Mouse (Mus musculus) limb, embryonic 14.5 days (tissue): ENCODE measurements around the gene Angptl7. TPM values are rescaled to one million over a fixed set of nuclear protein-coding genes. Genes with fewer than 3 reads are reported as not detected.

Experiments
- ATAC-seq: fragments of 200-750 bp; cut with Nextera tagmentation; 2 replicates; pipeline ENCODE4 v1.8.0; 2017; ENCODE audit warnings: low read depth, moderate number of reproducible peaks, moderate TSS enrichment; ENCODE audit not compliant: low FRiP score
- DNase-seq: peaks from one replicate; pipeline ENCODE4 v3.0.0-alpha.2; 2015; ENCODE audit warnings: low spot score
- H3K27ac ChIP-seq: fragments of 300-500 bp; sonication (generic); replicated peaks from 2 replicates; pipeline ENCODE4 v1.5.1; 2014; ENCODE audit warnings: low read depth, mild to moderate bottlenecking, low read length, moderate library complexity, mixed read lengths
- H3K27me3 ChIP-seq: fragments of 300-500 bp; sonication (generic); 2 replicates; pipeline ENCODE4 v1.6.1; 2014; ENCODE audit warnings: low read length, mixed read lengths; ENCODE audit not compliant: control insufficient read depth, insufficient read depth
- H3K36me3 ChIP-seq: fragments of 300-500 bp; sonication (generic); 2 replicates; pipeline ENCODE4 v1.6.1; 2014; ENCODE audit warnings: mild to moderate bottlenecking, low read length, moderate library complexity, mixed read lengths; ENCODE audit not compliant: control insufficient read depth, insufficient read depth
- H3K4me1 ChIP-seq: fragments of 300-500 bp; sonication (generic); 2 replicates; pipeline ENCODE4 v1.6.1; 2014; ENCODE audit warnings: antibody characterized with exemption, low read length, mixed read lengths; ENCODE audit not compliant: control insufficient read depth, insufficient read depth
- H3K4me2 ChIP-seq: fragments of 300-500 bp; sonication (generic); replicated peaks from 2 replicates; pipeline ENCODE4 v1.6.1; 2014; ENCODE audit warnings: low read depth, mild to moderate bottlenecking, low read length, moderate library complexity; ENCODE audit not compliant: severe bottlenecking
- H3K4me3 ChIP-seq: fragments of 300-500 bp; sonication (generic); replicated peaks from 2 replicates; pipeline ENCODE4 v1.5.1; 2014; ENCODE audit warnings: low read length
- H3K9ac ChIP-seq: fragments of 300-500 bp; sonication (generic); 2 replicates; pipeline ENCODE4 v1.6.1; 2014; ENCODE audit warnings: mild to moderate bottlenecking, low read depth, low read length, moderate library complexity; ENCODE audit not compliant: severe bottlenecking
- H3K9me3 ChIP-seq: fragments of 300-500 bp; sonication (generic); 2 replicates; pipeline ENCODE4 v1.6.1; 2016; ENCODE audit warnings: low read length; ENCODE audit not compliant: control insufficient read depth
- POLR2A ChIP-seq: fragments of 200-500 bp; IDR thresholded peaks from 2 replicates; pipeline ENCODE4 v1.8.0; 2012; ENCODE audit warnings: inconsistent platforms, mild to moderate bottlenecking, moderate library complexity, borderline replicate concordance; ENCODE audit not compliant: insufficient read depth, insufficient read length; ENCODE audit errors: extremely low read depth
- WGBS: fragments of 180-500 bp; shearing (Covaris S2); extraction: QIAGEN DNeasy Blood & Tissue Kit; methylation state at CpG from one replicate; pipeline ENCODE4 v1.1.7; 2014; 5-methylcytosine and 5-hydroxymethylcytosine counted together
- polyA plus RNA-seq, 2 experiments: library from polyadenylated mRNA; depleted of rRNA in 1 of 2; stranded (reverse) in 1 of 2; unstranded in 1 of 2; fragments of >200 nt; fragmentation: Nextera tagmentation in 1 of 2; extraction: Ambion mirVana in 1 of 2; gene quantifications; 2 replicates each; pipeline versions ENCODE4 v1.2.1 to v1.2.3; 2012 to 2014

Angptl7 gene
- polyA plus RNA-seq, 2 experiments = 1.9 to 2.2 TPM

- TF ChIP-seq POLR2A = no peak
- Histone ChIP-seq H3K27ac (no peak overlapping the region), H3K4me3 (no peak overlapping the region), H3K27me3 (no peaks in the 10 kb centered on the region), H3K36me3 (peaks cover 78% of the 10 kb centered on the region), H3K4me1 (no peaks in the 10 kb centered on the region), H3K9me3 (no peaks in the 10 kb centered on the region), H3K4me2 (no peak overlapping the region), H3K9ac (0 out of 2 replicates have a peak overlapping the region, but pooled peaks have one; percentile 4)
- DNase-seq (no peak), ATAC-seq (no peak)
- WGBS = 37% methylated on average over 5 of the region's 5 CpGs
Observed at GRCm38 (mm10) chr4:148518235-148518795, 18.1 kb upstream of the Angptl7 start.

GRCm38 (mm10) chr4:148517809-148518208 lies 17.5 kb upstream of the Angptl7 start:
- WGBS = 50% methylated on average over 4 of the region's 4 CpGs
- no peak for TF ChIP-seq POLR2A
- Histone ChIP-seq H3K4me3 (no peak overlapping the region), H3K9me3 (no peaks in the 10 kb centered on the region), H3K36me3 (peaks cover 78% of the 10 kb centered on the region), H3K4me1 (no peaks in the 10 kb centered on the region), H3K9ac (0 out of 2 replicates have a peak overlapping the region, but pooled peaks have one; percentile 4), H3K4me2 (no peak overlapping the region), H3K27ac (no peak overlapping the region), H3K27me3 (no peaks in the 10 kb centered on the region)
- no peak for DNase-seq
- ATAC-seq = no peak

- no peaks in the 10 kb centered on the region for H3K9me3 ChIP-seq
- no peak for ATAC-seq
- H3K27me3 ChIP-seq = no peaks in the 10 kb centered on the region
- WGBS = 90% methylated on average over 2 of the region's 2 CpGs
- TF ChIP-seq POLR2A = no peak
- no peak overlapping the region for H3K27ac ChIP-seq
- no peak overlapping the region for H3K4me2 ChIP-seq
- no peak overlapping the region for H3K4me3 ChIP-seq
- H3K9ac ChIP-seq = no peak overlapping the region
- no peaks in the 10 kb centered on the region for H3K4me1 ChIP-seq
- peaks cover 74% of the 10 kb centered on the region for H3K36me3 ChIP-seq
- no peak for DNase-seq
Observed at GRCm38 (mm10) chr4:148515313-148515712, 15.1 kb upstream of the Angptl7 start.

- DNase-seq (no peak), ATAC-seq (no peak)
- Histone ChIP-seq H3K36me3 (peaks cover 65% of the 10 kb centered on the region), H3K9ac (no peak overlapping the region), H3K4me2 (no peak overlapping the region), H3K27ac (no peak overlapping the region), H3K27me3 (no peaks in the 10 kb centered on the region), H3K4me1 (0 out of 2 replicates have a peak, but pooled peaks cover 4% of the 10 kb centered on the region), H3K4me3 (no peak overlapping the region), H3K9me3 (no peaks in the 10 kb centered on the region)
- TF ChIP-seq POLR2A = no peak
- WGBS = 69% methylated on average over 6 of the region's 6 CpGs
Observed at GRCm38 (mm10) chr4:148513021-148513559, 12.8 kb upstream of the Angptl7 start.

- no peaks in the 10 kb centered on the region for H3K9me3 ChIP-seq
- ATAC-seq (no peak), DNase-seq (no peak)
- no peak overlapping the region for H3K4me2 ChIP-seq
- no peak overlapping the region for H3K27ac ChIP-seq
- no peak for TF ChIP-seq POLR2A
- no peak overlapping the region for H3K9ac ChIP-seq
- H3K4me3 ChIP-seq = no peak overlapping the region
- WGBS = 89% methylated on average over 4 of the region's 4 CpGs
- no peaks in the 10 kb centered on the region for H3K27me3 ChIP-seq
- peaks cover 51% of the 10 kb centered on the region for H3K36me3 ChIP-seq
- 0 out of 2 replicates have a peak, but pooled peaks cover 4% of the 10 kb centered on the region for H3K4me1 ChIP-seq
Observed at GRCm38 (mm10) chr4:148511334-148511733, 11.1 kb upstream of the Angptl7 start.
